Mouse (Mus musculus) heart, embryonic 10.5 days (tissue): ENCODE results near the gene Fbxw9. TPM values are rescaled to one million over a fixed set of nuclear protein-coding genes. Genes with fewer than 3 reads are reported as not detected.
A peak's percentile ranks its signal among the peaks of the same experiment; 100 is the strongest.

ENCODE experiments used
- DNase-seq: peaks from one replicate; pipeline ENCODE4 v3.0.0-alpha.2; 2017; ENCODE audit warnings: low spot score
- H3K27ac ChIP-seq: fragments of 300-500 bp; sonication (generic); 2 replicates; pipeline ENCODE4 v1.5.1; 2016; ENCODE audit warnings: mild to moderate bottlenecking
- H3K27me3 ChIP-seq: fragments of 300-500 bp; sonication (generic); 2 replicates; pipeline ENCODE4 v1.6.1; 2016; ENCODE audit warnings: mild to moderate bottlenecking; ENCODE audit not compliant: poor library complexity, insufficient read depth, severe bottlenecking
- H3K36me3 ChIP-seq: fragments of 300-500 bp; sonication (generic); 2 replicates; pipeline ENCODE4 v1.6.1; 2016; ENCODE audit warnings: mild to moderate bottlenecking, moderate library complexity
- H3K4me1 ChIP-seq: fragments of 300-500 bp; sonication (generic); 2 replicates; pipeline ENCODE4 v1.6.1; 2016; ENCODE audit warnings: mild to moderate bottlenecking
- H3K4me3 ChIP-seq: fragments of 300-500 bp; sonication (generic); 2 replicates; pipeline ENCODE4 v1.5.1; 2016; ENCODE audit warnings: mild to moderate bottlenecking, moderate library complexity
- H3K9me3 ChIP-seq: fragments of 300-500 bp; sonication (generic); 2 replicates; pipeline ENCODE4 v1.6.1; 2016; ENCODE audit warnings: mild to moderate bottlenecking, moderate library complexity
- WGBS: fragments of 180-500 bp; shearing (Covaris S2); methylation state at CpG from one replicate; pipeline ENCODE4 v1.1.7; 2016; 5-methylcytosine and 5-hydroxymethylcytosine counted together
- polyA plus RNA-seq: library from polyadenylated mRNA; unstranded; fragments of >200 nt; fragmentation: Nextera tagmentation; extraction: Ambion mirVana; gene quantifications from 2 replicates; pipeline ENCODE4 v1.2.1, GENCODE M21; 2016

The Fbxw9 gene
- polyA plus RNA-seq, 1 experiment from 2014 or later, result 21.0 TPM

- WGBS, result 87% methylated on average over 14 of the region's 14 CpGs
- peaks cover 38% of the 10 kb centered on the region for H3K4me1 ChIP-seq
- H3K9me3 ChIP-seq, result no peaks in the 10 kb centered on the region
- H3K4me3 ChIP-seq, result peak overlapping the region; percentile 94; the same call in 1 of the 2 replicates
- peaks cover 49% of the 10 kb centered on the region for H3K36me3 ChIP-seq
- H3K27me3 ChIP-seq, result no peaks in the 10 kb centered on the region
- no peak for DNase-seq
- no peak overlapping the region for H3K27ac ChIP-seq
These were observed 30.6 kb upstream of the Fbxw9 start for GRCm38 (mm10) chr8:85029271-85029670.

GRCm38 (mm10) chr8:85032622-85033311, 27.1 kb upstream of the Fbxw9 start:
- WGBS, result 78% methylated on average over 4 of the region's 4 CpGs
- Histone ChIP-seq H3K4me1 (peaks cover 32% of the 10 kb centered on the region), H3K27ac (no peak overlapping the region), H3K9me3 (no peaks in the 10 kb centered on the region), H3K27me3 (no peaks in the 10 kb centered on the region), H3K36me3 (peaks cover 49% of the 10 kb centered on the region), H3K4me3 (no peak overlapping the region)
- DNase-seq, result no peak

GRCm38 (mm10) chr8:85033867-85034266, 26.0 kb upstream of the Fbxw9 start:
- Histone ChIP-seq H3K27me3 (no peaks in the 10 kb centered on the region), H3K4me3 (no peak overlapping the region), H3K36me3 (peaks cover 49% of the 10 kb centered on the region), H3K27ac (no peak overlapping the region), H3K9me3 (no peaks in the 10 kb centered on the region), H3K4me1 (peaks cover 31% of the 10 kb centered on the region)
- 37% methylated on average over 1 of the region's 1 CpGs for WGBS
- no peak for DNase-seq

GRCm38 (mm10) chr8:85034764-85035163, 25.1 kb upstream of the Fbxw9 start:
- no peaks in the 10 kb centered on the region for H3K27me3 ChIP-seq
- DNase-seq, result peak; percentile 91
- peak overlapping the region; percentile 85 for H3K4me3 ChIP-seq
- peak overlapping the region; percentile 96 for H3K27ac ChIP-seq
- no peaks in the 10 kb centered on the region for H3K9me3 ChIP-seq
- 2% methylated on average over 13 of the region's 13 CpGs for WGBS
- H3K36me3 ChIP-seq, result peaks cover 41% of the 10 kb centered on the region
- H3K4me1 ChIP-seq, result peaks cover 26% of the 10 kb centered on the region

GRCm38 (mm10) chr8:85035165-85035727, 24.6 kb upstream of the Fbxw9 start:
- H3K27ac ChIP-seq, result peak overlapping the region; percentile 96
- peaks cover 41% of the 10 kb centered on the region for H3K36me3 ChIP-seq
- peak overlapping the region; percentile 85 for H3K4me3 ChIP-seq
- peaks cover 26% of the 10 kb centered on the region for H3K4me1 ChIP-seq
- no peak for DNase-seq
- WGBS, result 7% methylated on average over 12 of the region's 12 CpGs
- H3K9me3 ChIP-seq, result no peaks in the 10 kb centered on the region
- H3K27me3 ChIP-seq, result no peaks in the 10 kb centered on the region

- WGBS, result 2% methylated on average over 15 of the region's 15 CpGs
- no peak for DNase-seq
These were observed 24.0 kb upstream of the Fbxw9 start for GRCm38 (mm10) chr8:85035728-85036310.

GRCm38 (mm10) chr8:85036381-85036717, 23.5 kb upstream of the Fbxw9 start:
- under 1% methylated on average over 9 of the region's 9 CpGs for WGBS
- no peaks in the 10 kb centered on the region for H3K27me3 ChIP-seq
- H3K4me3 ChIP-seq, result peak overlapping the region; percentile 85
- peaks cover 43% of the 10 kb centered on the region for H3K36me3 ChIP-seq
- DNase-seq, result no peak
- peak overlapping the region; percentile 96 for H3K27ac ChIP-seq
- H3K9me3 ChIP-seq, result no peaks in the 10 kb centered on the region
- H3K4me1 ChIP-seq, result peaks cover 26% of the 10 kb centered on the region

More at GRCm38 (mm10) chr8:85035728-85036310, 24.0 kb upstream of the Fbxw9 start:
- Histone ChIP-seq H3K4me1 (peaks cover 26% of the 10 kb centered on the region), H3K9me3 (no peaks in the 10 kb centered on the region), H3K36me3 (peaks cover 42% of the 10 kb centered on the region), H3K27ac (peak overlapping the region; percentile 96), H3K27me3 (no peaks in the 10 kb centered on the region), H3K4me3 (peak overlapping the region; percentile 85)

GRCm38 (mm10) chr8:85036718-85037365, 23.0 kb upstream of the Fbxw9 start, which contains the start of gene Tnpo2:
Gene Tnpo2 (plus strand): TSS chr8:85036915.
- Histone ChIP-seq H3K36me3 (peaks cover 43% of the 10 kb centered on the region), H3K4me3 (peak within 1 kb of the TSS; percentile 85)
- 1% methylated on average over 51 of the region's 59 CpGs for WGBS

GRCm38 (mm10) chr8:85037366-85037680, 22.5 kb upstream of the Fbxw9 start:
- no peak for DNase-seq
- WGBS, result under 1% methylated on average over 14 of the region's 14 CpGs

More at GRCm38 (mm10) chr8:85036718-85037365, 23.0 kb upstream of the Fbxw9 start, which contains the start of gene Tnpo2:
- peak; percentile 97 for DNase-seq
- H3K4me1 ChIP-seq, result peaks cover 26% of the 10 kb centered on the region
- peak within 1 kb of the TSS; percentile 96 for H3K27ac ChIP-seq
- H3K9me3 ChIP-seq, result no peaks in the 10 kb centered on the region
- no peaks in the 10 kb centered on the region for H3K27me3 ChIP-seq

GRCm38 (mm10) chr8:85037681-85038531, 21.9 kb upstream of the Fbxw9 start:
- H3K4me3 ChIP-seq, result peak overlapping the region; percentile 85
- H3K27me3 ChIP-seq, result no peaks in the 10 kb centered on the region
- H3K36me3 ChIP-seq, result peaks cover 42% of the 10 kb centered on the region
- WGBS, result under 1% methylated on average over 57 of the region's 57 CpGs
- H3K4me1 ChIP-seq, result peaks cover 26% of the 10 kb centered on the region
- no peaks in the 10 kb centered on the region for H3K9me3 ChIP-seq
- H3K27ac ChIP-seq, result peak overlapping the region; percentile 96
- peak; percentile 89 for DNase-seq

More at GRCm38 (mm10) chr8:85037366-85037680, 22.5 kb upstream of the Fbxw9 start:
- Histone ChIP-seq H3K9me3 (no peaks in the 10 kb centered on the region), H3K36me3 (peaks cover 43% of the 10 kb centered on the region), H3K4me3 (peak overlapping the region; percentile 85), H3K27ac (peak overlapping the region; percentile 96), H3K4me1 (peaks cover 26% of the 10 kb centered on the region), H3K27me3 (no peaks in the 10 kb centered on the region)

GRCm38 (mm10) chr8:85043619-85044018, 16.2 kb upstream of the Fbxw9 start:
- Histone ChIP-seq H3K27ac (no peak overlapping the region), H3K36me3 (peaks cover 87% of the 10 kb centered on the region), H3K9me3 (no peaks in the 10 kb centered on the region), H3K27me3 (no peaks in the 10 kb centered on the region), H3K4me3 (no peak overlapping the region), H3K4me1 (peaks cover 5% of the 10 kb centered on the region)
- WGBS, result 91% methylated on average over 6 of the region's 6 CpGs
- DNase-seq, result no peak

- H3K4me3 ChIP-seq, result no peak overlapping the region
- no peaks in the 10 kb centered on the region for H3K9me3 ChIP-seq
- WGBS, result 85% methylated on average over 7 of the region's 7 CpGs
- H3K36me3 ChIP-seq, result peaks cover 51% of the 10 kb centered on the region
- no peaks in the 10 kb centered on the region for H3K27me3 ChIP-seq
- no peak for DNase-seq
- no peak overlapping the region for H3K27ac ChIP-seq
- peaks cover 15% of the 10 kb centered on the region for H3K4me1 ChIP-seq
These were observed 2.5 kb upstream of the Fbxw9 start for GRCm38 (mm10) chr8:85057367-85057766.
